Mouse (Mus musculus) brown adipose tissue, adult 24 weeks (tissue): ENCODE results near the gene Krt76. TPM values are rescaled to one million over a fixed set of nuclear protein-coding genes. Genes with fewer than 3 reads are reported as not detected.

Source experiments
- H3K27ac ChIP-seq: fragments of 200-500 bp; replicated peaks from 2 replicates; pipeline ENCODE4 v1.5.1; 2012; ENCODE audit warnings: low read depth, mild to moderate bottlenecking, low read length
- H3K4me1 ChIP-seq: fragments of 200-500 bp; 2 replicates; pipeline ENCODE4 v1.6.1; 2012; ENCODE audit warnings: low read length, mixed read lengths; ENCODE audit not compliant: control insufficient read depth, insufficient read depth, insufficient read length
- H3K4me3 ChIP-seq: fragments of 200-500 bp; 2 replicates; pipeline ENCODE4 v1.5.1; 2012; ENCODE audit warnings: low read depth, mild to moderate bottlenecking, low read length, moderate library complexity; ENCODE audit not compliant: insufficient read depth
- polyA plus RNA-seq: library from polyadenylated mRNA; stranded (reverse); fragments of >200 nt; gene quantifications from 2 replicates; pipeline ENCODE4 v1.2.4, GENCODE M21; 2012; ENCODE audit not compliant: missing spikeins, insufficient read depth, insufficient read length

Gene Krt76
- polyA plus RNA-seq, 1 experiment: not detected

GRCm38 (mm10) chr15:101895216-101895615 is 2.5 kb upstream of the Krt76 start:
- H3K4me1 ChIP-seq: no peaks in the 10 kb centered on the region
- no peak overlapping the region for H3K27ac ChIP-seq
- H3K4me3 ChIP-seq: no peak overlapping the region

- no peak overlapping the region for H3K27ac ChIP-seq
- no peak overlapping the region for H3K4me3 ChIP-seq
- no peaks in the 10 kb centered on the region for H3K4me1 ChIP-seq
Observed at GRCm38 (mm10) chr15:101879776-101880175, 12.9 kb downstream of the Krt76 start.

- no peak overlapping the region for H3K27ac ChIP-seq
- no peak overlapping the region for H3K4me3 ChIP-seq
- no peaks in the 10 kb centered on the region for H3K4me1 ChIP-seq
Observed at GRCm38 (mm10) chr15:101878041-101878440, 14.7 kb downstream of the Krt76 start.

GRCm38 (mm10) chr15:101874383-101874782 is 18.3 kb downstream of the Krt76 start:
- Histone ChIP-seq H3K4me3 (no peak overlapping the region), H3K4me1 (no peaks in the 10 kb centered on the region), H3K27ac (no peak overlapping the region)

- Histone ChIP-seq H3K4me1 (no peaks in the 10 kb centered on the region), H3K27ac (no peak overlapping the region), H3K4me3 (no peak overlapping the region)
Observed at GRCm38 (mm10) chr15:101873231-101873630, 19.5 kb downstream of the Krt76 start.

DNA sequence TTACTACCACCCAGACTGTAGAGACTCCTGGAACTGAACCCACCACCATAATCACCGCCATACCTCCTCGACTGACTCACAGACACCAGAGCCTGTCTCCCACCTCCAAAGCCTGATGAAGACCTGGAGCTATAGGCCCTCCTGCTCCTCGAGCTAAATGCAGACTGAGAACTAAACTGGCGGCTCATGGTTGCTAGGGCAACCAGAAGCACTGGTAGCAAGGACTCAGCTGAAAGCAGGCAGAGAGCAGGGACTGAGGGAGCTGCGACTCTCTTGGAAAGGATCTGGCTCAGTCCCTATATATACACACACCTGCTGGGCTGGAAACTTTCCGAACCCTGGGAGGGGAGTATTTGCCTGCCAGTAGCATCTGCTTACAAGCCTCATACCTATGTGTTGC is 23.3 kb downstream of the Krt76 start, which contains the start of gene Krt77:
TSS of gene Krt77 (minus strand) at position 275 of the 400 bp plus-strand sequence.
- no peaks in the 10 kb centered on the region for H3K4me1 ChIP-seq
- H3K27ac ChIP-seq: no peak within 1 kb of the TSS
- no peak within 1 kb of the TSS for H3K4me3 ChIP-seq

DNA sequence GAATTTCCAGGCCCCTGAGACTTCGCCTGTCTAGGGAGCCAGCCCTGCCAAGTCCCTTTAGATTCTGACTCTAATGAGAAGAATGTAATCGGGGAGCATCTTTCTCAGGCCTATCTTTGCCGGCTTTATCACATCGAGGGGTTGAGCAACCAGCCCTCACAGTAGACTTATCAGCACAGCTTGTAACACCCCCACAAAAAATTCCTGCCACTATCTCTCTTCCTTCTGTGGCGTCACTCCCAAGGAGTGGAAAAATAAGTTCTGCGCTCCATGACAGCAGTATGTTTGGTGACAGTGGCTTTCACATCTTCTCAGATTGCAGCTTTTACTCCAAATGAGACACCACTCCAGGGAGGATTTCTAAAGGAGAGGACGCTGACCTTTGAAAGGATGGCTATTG is 26.0 kb downstream of the Krt76 start:
- Histone ChIP-seq H3K4me1 (no peaks in the 10 kb centered on the region), H3K4me3 (no peak overlapping the region), H3K27ac (no peak overlapping the region)

DNA sequence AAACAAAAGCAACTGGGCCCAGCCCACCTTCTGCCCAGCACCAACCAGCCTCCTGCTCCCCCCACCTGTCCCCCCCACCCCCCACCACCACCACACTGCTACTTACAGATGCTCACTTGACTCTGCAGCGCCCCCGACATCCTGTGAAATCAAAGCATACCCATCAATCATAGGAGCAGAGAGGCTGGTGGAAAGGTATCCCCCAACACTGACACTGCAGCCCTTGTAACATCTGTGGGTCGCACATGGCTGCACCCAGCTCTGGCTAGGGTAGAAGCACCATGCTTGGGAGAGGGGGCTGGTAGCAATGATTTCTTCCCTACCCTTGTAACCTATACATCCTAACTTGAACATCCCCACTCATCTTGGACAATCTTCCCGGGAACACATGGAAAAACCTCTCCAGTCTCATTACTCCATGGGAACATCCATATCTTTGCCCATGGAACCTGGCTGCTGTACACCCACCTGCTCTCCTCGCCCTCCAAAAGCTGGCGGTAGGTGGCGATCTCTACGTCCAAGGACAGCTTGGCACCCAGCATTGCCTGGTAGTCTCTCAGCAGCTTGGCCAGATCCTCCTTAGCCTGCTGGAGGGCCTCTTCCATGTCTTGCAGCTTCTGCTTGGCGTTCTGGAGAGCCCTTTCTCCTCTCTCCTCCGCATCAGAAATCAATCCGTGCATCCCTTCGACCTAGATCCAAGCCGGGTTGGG is 32.1 kb downstream of the Krt76 start:
- no peak overlapping the region for H3K27ac ChIP-seq
- no peak overlapping the region for H3K4me3 ChIP-seq
- 0 out of 2 replicates have a peak, but pooled peaks cover 3% of the 10 kb centered on the region for H3K4me1 ChIP-seq

- Histone ChIP-seq H3K4me1 (0 out of 2 replicates have a peak, but pooled peaks cover 3% of the 10 kb centered on the region), H3K27ac (no peak overlapping the region), H3K4me3 (peak overlapping the region; percentile 49)
Observed at GRCm38 (mm10) chr15:101859735-101860170, 33.0 kb downstream of the Krt76 start.

- Histone ChIP-seq H3K27ac (no peak overlapping the region), H3K4me1 (0 out of 2 replicates have a peak, but pooled peaks cover 3% of the 10 kb centered on the region), H3K4me3 (peak overlapping the region; percentile 17; the same call in 1 of the 2 replicates)
Observed at GRCm38 (mm10) chr15:101858673-101859425, 33.9 kb downstream of the Krt76 start.

GRCm38 (mm10) chr15:101856696-101857095 is 36.0 kb downstream of the Krt76 start:
- 0 out of 2 replicates have a peak, but pooled peaks cover 3% of the 10 kb centered on the region for H3K4me1 ChIP-seq
- no peak overlapping the region for H3K27ac ChIP-seq
- H3K4me3 ChIP-seq: no peak overlapping the region

DNA sequence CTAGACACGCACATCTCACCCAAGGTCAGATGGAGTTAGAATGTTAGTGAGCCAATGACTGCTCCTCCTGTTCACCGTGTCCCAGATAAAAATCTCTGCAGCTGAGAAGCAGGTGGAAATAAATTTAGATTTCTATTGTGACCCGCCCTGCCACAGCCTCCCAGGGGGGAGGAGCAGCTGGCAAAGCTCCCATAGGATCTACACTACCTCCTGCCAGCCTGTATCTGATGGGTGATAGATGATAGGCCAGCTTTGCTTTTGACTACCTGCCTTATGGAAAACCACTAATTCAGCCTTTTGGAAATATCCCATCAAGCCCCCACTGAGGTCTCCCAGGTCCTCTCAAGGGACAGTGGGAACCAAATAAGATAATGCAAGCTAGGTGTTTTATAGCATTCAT is 37.0 kb downstream of the Krt76 start:
- Histone ChIP-seq H3K27ac (no peak overlapping the region), H3K4me3 (no peak overlapping the region), H3K4me1 (0 out of 2 replicates have a peak, but pooled peaks cover 3% of the 10 kb centered on the region)

DNA sequence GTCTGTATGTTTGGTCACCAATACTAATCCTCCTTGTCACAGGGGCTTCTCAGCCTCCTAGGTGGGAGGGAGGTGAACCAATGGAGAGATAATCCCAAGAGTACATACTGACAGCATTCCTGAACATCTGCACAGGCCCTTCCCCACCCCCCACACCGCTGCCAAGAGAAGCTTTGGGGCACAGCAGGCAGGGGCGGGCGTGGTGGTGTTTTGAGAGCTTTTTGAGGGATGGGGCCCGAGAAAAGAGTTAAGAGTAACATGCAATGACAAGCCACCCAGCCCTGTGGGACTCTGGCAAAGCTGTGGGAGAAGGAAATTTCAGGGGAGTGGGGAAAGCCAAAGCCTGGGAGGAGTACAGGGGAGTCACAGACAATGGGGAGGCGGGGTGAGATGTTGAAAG is 38.4 kb downstream of the Krt76 start:
- no peaks in the 10 kb centered on the region for H3K4me1 ChIP-seq

DNA sequence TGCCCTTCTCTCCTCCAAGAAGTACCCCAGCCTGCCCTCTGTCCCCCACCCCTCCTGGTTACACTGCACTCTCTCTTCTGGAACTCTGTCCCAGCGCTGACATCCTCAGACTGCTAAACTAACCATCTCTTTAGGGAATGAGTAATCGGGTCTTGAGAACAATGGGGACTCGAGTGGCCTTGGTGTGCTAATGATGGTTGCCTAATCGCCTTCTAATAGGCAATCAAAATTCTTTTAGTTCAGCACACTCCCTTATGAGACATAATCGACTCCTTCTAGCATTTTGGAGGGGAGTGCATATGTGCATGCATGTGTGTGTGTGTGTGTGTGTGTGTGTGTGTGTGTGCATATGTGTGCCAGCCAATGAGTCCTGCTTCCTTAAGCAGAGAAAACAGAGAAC is 40.1 kb downstream of the Krt76 start:
- Histone ChIP-seq H3K27ac (no peak overlapping the region), H3K4me3 (no peak overlapping the region), H3K4me1 (no peaks in the 10 kb centered on the region)

More for the DNA sequence above, 38.4 kb downstream of the Krt76 start:
- Histone ChIP-seq H3K4me3 (no peak overlapping the region), H3K27ac (no peak overlapping the region)

GRCm38 (mm10) chr15:101850694-101851093 is 42.0 kb downstream of the Krt76 start, which contains the start of gene Krt1:
Gene Krt1 (minus strand): TSS chr15:101850794.
- Histone ChIP-seq H3K4me1 (no peaks in the 10 kb centered on the region), H3K27ac (no peak within 1 kb of the TSS), H3K4me3 (no peak within 1 kb of the TSS)
